Mouse (Mus musculus) liver, adult (tissue): ENCODE data around the gene Nr2f1.

ENCODE experiments used
- GATA4 ChIP-seq: IDR thresholded peaks from 2 replicates; pipeline ENCODE4 v1.6.1; 2014; ENCODE audit warnings: mild to moderate bottlenecking, low read length; ENCODE audit not compliant: insufficient replicate concordance

Gene Nr2f1

GRCm38 (mm10) chr13:78194135-78194849 lies 5.3 kb downstream of the Nr2f1 start:
- TF ChIP-seq GATA4: no peak

GRCm38 (mm10) chr13:78193211-78193610 lies 6.3 kb downstream of the Nr2f1 start:
- TF ChIP-seq GATA4: no peak

- no peak for TF ChIP-seq GATA4
These were observed 10.0 kb downstream of the Nr2f1 start for GRCm38 (mm10) chr13:78189586-78189985.

GRCm38 (mm10) chr13:78187833-78188232 lies 11.7 kb downstream of the Nr2f1 start:
- TF ChIP-seq GATA4: no peak

- no peak for TF ChIP-seq GATA4
These were observed 13.1 kb downstream of the Nr2f1 start for GRCm38 (mm10) chr13:78186340-78186946.

- TF ChIP-seq GATA4: no peak
These were observed 14.6 kb downstream of the Nr2f1 start for GRCm38 (mm10) chr13:78184786-78185466.

GRCm38 (mm10) chr13:78183986-78184385 lies 15.6 kb downstream of the Nr2f1 start:
- no peak for TF ChIP-seq GATA4

GRCm38 (mm10) chr13:78183004-78183403 lies 16.6 kb downstream of the Nr2f1 start:
- TF ChIP-seq GATA4: no peak

- TF ChIP-seq GATA4: no peak
These were observed 17.5 kb downstream of the Nr2f1 start for GRCm38 (mm10) chr13:78181930-78182558.

- no peak for TF ChIP-seq GATA4
These were observed 18.3 kb downstream of the Nr2f1 start for GRCm38 (mm10) chr13:78181071-78181929.

- no peak for TF ChIP-seq GATA4
These were observed 19.3 kb downstream of the Nr2f1 start for GRCm38 (mm10) chr13:78180261-78180660.

GRCm38 (mm10) chr13:78179312-78180097 lies 20.1 kb downstream of the Nr2f1 start:
- no peak for TF ChIP-seq GATA4

- no peak for TF ChIP-seq GATA4
These were observed 20.8 kb downstream of the Nr2f1 start for GRCm38 (mm10) chr13:78178771-78179170.

GRCm38 (mm10) chr13:78178021-78178420 lies 21.5 kb downstream of the Nr2f1 start:
- no peak for TF ChIP-seq GATA4
